Mouse (Mus musculus) liver, embryonic 14 days (tissue): ENCODE data around the gene Samd14. TPM values are rescaled to one million over a fixed set of nuclear protein-coding genes. Genes with fewer than 3 reads are reported as not detected.

Experiments used
- polyA plus RNA-seq: library from polyadenylated mRNA; depleted of rRNA; stranded (reverse); fragments of >200 nt; gene quantifications from 2 replicates; pipeline ENCODE4 v1.2.3, GENCODE M21; 2012; rRNA removed

Gene Samd14
- 26.8 and 33.2 TPM in 2 replicates for polyA plus RNA-seq

DNA sequence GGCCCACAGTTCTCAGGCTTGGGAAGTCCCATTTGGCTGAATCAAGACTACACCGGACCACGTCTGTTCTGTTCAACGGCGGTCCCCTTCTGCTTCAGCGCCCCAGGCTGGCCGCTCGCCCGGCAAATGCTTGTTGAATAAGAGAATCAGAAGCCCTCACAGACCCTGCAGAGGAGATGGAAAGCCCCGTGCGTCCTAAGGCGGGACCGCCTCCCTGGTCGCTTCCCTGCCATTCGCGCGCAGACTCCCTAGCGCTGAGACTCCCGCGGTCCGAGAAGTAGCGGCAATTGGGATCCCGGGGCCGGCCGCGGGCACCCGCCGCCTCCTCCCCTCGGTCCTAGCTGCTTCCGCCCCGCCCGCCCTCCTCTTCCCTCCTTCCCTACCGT, at the start of gene Samd14:
TSS of gene Samd14 (plus strand) at position 251 of the 386 bp plus-strand sequence.

GRCm38 (mm10) chr11:94967419-94967818, 42.3 kb upstream of the Samd14 start, which contains the start of gene Hils1:
Gene Hils1 (plus strand): TSS chr11:94967593.

DNA sequence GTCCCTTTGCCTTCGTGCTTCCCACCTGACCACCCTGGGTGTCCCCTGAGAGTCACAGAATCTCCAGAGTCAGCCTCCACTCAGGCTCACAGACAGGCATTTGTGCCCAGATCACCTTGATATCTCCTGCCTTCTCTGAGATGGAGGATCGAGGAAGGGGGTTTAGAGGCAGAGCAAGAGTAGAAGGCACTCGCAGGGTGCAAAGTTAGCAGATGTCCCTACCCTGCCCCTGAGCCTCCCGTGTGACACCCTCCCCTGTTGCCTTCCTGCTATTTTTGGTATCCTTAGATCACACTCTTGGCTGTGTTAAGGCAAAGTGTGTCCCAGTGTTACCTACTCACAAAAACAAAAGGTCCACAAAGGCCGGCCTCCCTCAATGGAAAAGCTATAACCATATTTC, 33.5 kb upstream of the Samd14 start, which contains the start of gene Sgca:
TSS of gene Sgca (minus strand) at position 129 of the 400 bp plus-strand sequence.

GRCm38 (mm10) chr11:94990749-94991577, 18.7 kb upstream of the Samd14 start, which contains the start of gene Ppp1r9b:
Gene Ppp1r9b (plus strand): TSS chr11:94991035.

DNA sequence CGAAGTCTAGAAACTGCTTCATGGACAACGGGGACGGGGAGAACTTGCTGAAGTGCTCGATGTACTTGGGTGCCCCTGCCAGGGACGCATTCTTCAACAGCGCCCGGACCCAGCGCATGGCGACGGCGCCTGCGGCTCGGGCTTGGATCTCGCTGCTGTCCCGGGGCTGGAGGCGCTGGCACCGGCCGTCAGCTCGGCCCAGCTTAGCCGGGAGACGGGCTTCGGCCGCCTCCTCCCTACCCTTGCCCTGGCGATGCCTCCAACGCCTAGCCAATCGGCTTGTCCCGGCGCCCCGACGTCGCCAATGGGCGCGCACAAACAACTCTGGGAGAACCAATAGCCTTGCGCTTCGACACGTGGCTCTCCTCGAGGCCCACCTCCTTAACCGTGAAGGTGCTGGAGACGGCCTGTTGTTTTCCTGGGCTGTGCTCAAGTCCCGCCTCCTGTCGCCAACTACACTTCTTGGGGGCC, 31.5 kb downstream of the Samd14 start, which contains the start of gene Pdk2:
TSS of gene Pdk2 (minus strand) at position 216 of the 471 bp plus-strand sequence.

Other genes starting within 250 kb of the Samd14 start
- gene Tmem92, start 227.2 kb upstream of the Samd14 start, polyA plus RNA-seq = not detected in 2 replicates
- gene Col1a1, start 73.7 kb upstream of the Samd14 start, polyA plus RNA-seq = 10.2 and 23.4 TPM in 2 replicates
- gene Hils1, start 42.3 kb upstream of the Samd14 start, polyA plus RNA-seq = not detected in 2 replicates
- 0.23 TPM in 1 of 2 replicates, not detected in the other for gene Sgca, start 33.6 kb upstream of the Samd14 start, polyA plus RNA-seq
- 15.3 and 16.2 TPM in 2 replicates for gene Ppp1r9b, start 18.8 kb upstream of the Samd14 start, polyA plus RNA-seq
- gene Pdk2, start 31.5 kb downstream of the Samd14 start, polyA plus RNA-seq = 3.2 and 3.5 TPM in 2 replicates
- 1.8 TPM in 2 replicates for gene Itga3, start 66.9 kb downstream of the Samd14 start, polyA plus RNA-seq
- 0.02 TPM in 1 of 2 replicates, not detected in the other for gene Dlx3, start 110.2 kb downstream of the Samd14 start, polyA plus RNA-seq
- 0.06 and 0.09 TPM in 2 replicates for gene Dlx4, start 136.4 kb downstream of the Samd14 start, polyA plus RNA-seq